Mouse (Mus musculus) CH12.LX (cell line): ENCODE results near the gene Siah2. TPM values are rescaled to one million over a fixed set of nuclear protein-coding genes. Genes with fewer than 3 reads are reported as not detected.
A peak's percentile ranks its signal among the peaks of the same experiment; 100 is the strongest.

ENCODE experiments used
- DNase-seq: peaks from one replicate; pipeline ENCODE4 v3.0.0-alpha.2; 2013; ENCODE audit errors: extremely low read depth
- H3K27ac ChIP-seq: 2 replicates; pipeline ENCODE4 v1.5.1; 2012; ENCODE audit warnings: low read depth, mild to moderate bottlenecking, control low read depth, moderate library complexity; ENCODE audit not compliant: insufficient read depth
- H3K27me3 ChIP-seq: replicated peaks from 2 replicates; pipeline ENCODE3; 2012; ENCODE audit warnings: inconsistent platforms
- H3K36me3 ChIP-seq, 2 experiments: replicated peaks in 1 of 2; 2 replicates each; pipeline versions ENCODE3 to v1.6.1; 2012; ENCODE audit warnings: inconsistent platforms in 1 of 2, low read length in 1 of 2, mild to moderate bottlenecking in 1 of 2, mixed read lengths in 1 of 2, moderate library complexity in 1 of 2; ENCODE audit not compliant: control insufficient read depth in 1 of 2, insufficient read depth in 1 of 2
- H3K4me1 ChIP-seq, 2 experiments: 2 replicates each; pipeline ENCODE4 v1.6.1; 2012; ENCODE audit warnings: inconsistent platforms in 1 of 2, moderate library complexity in 1 of 2; ENCODE audit not compliant: insufficient read depth in 2 of 2, control insufficient read depth in 1 of 2
- H3K4me2 ChIP-seq: 2 replicates; pipeline ENCODE4 v1.6.1; 2012; ENCODE audit warnings: low read depth, mild to moderate bottlenecking, control low read depth; ENCODE audit not compliant: poor library complexity, insufficient read depth, severe bottlenecking
- H3K4me3 ChIP-seq, 3 experiments: fragments of 150-350 bp in 1 of 3; sonication (generic) in 1 of 3; replicated peaks in 1 of 3; 2 replicates each; pipeline versions ENCODE3 to v1.5.1; 2011 to 2012; ENCODE audit warnings: low read depth in 2 of 3, low read length in 2 of 3, mild to moderate bottlenecking in 2 of 3, moderate library complexity in 2 of 3, control low read depth in 1 of 3, improper control_type of control experiment in 1 of 3, inconsistent platforms in 1 of 3, mixed read lengths in 1 of 3; ENCODE audit not compliant: poor library complexity in 1 of 3
- H3K79me2 ChIP-seq: replicated peaks from 2 replicates; pipeline ENCODE4 v1.6.1; 2012; ENCODE audit warnings: mild to moderate bottlenecking, moderate library complexity; ENCODE audit not compliant: control insufficient read depth, poor library complexity, insufficient read depth, severe bottlenecking; ENCODE audit errors: extremely low read depth
- H3K9ac ChIP-seq: 2 replicates; pipeline ENCODE4 v1.6.1; 2012; ENCODE audit warnings: low read depth, mild to moderate bottlenecking, control low read depth, moderate library complexity; ENCODE audit not compliant: insufficient read depth
- H3K9me3 ChIP-seq: replicated peaks from 2 replicates; pipeline ENCODE3; 2012; ENCODE audit warnings: low read length, inconsistent platforms, mixed read lengths
- BHLHE40 ChIP-seq: IDR thresholded peaks from 2 replicates; pipeline ENCODE4 v1.6.1; 2011; ENCODE audit warnings: mild to moderate bottlenecking, low read depth, low read length, improper control_type of control experiment
- CHD1 ChIP-seq: IDR thresholded peaks from 2 replicates; pipeline ENCODE4 v1.6.1; 2012; ENCODE audit warnings: low read depth, low read length, improper control_type of control experiment, inconsistent platforms
- CHD2 ChIP-seq: IDR thresholded peaks from 2 replicates; pipeline ENCODE4 v1.6.1; 2011; ENCODE audit warnings: low read length, improper control_type of control experiment
- CTCF ChIP-seq, 2 experiments: IDR thresholded peaks in 1 of 2; conservative IDR thresholded peaks in 1 of 2; 2 replicates each; pipeline ENCODE4 v1.5.1; 2011 to 2012; ENCODE audit warnings: low read depth in 2 of 2, low read length in 2 of 2, improper control_type of control experiment in 1 of 2, inconsistent platforms in 1 of 2, mild to moderate bottlenecking in 1 of 2, moderate library complexity in 1 of 2
- E2F4 ChIP-seq: IDR thresholded peaks from 2 replicates; pipeline ENCODE4 v1.6.1; 2011; ENCODE audit warnings: low read depth, low read length, improper control_type of control experiment; ENCODE audit not compliant: insufficient replicate concordance
- ELF1 ChIP-seq: IDR thresholded peaks from 2 replicates; pipeline ENCODE4 v1.6.1; 2014; ENCODE audit warnings: low read depth, mild to moderate bottlenecking, inconsistent platforms, low read length, improper control_type of control experiment
- EP300 ChIP-seq: IDR thresholded peaks from 2 replicates; pipeline ENCODE4 v1.6.1; 2011; ENCODE audit warnings: low read length, improper control_type of control experiment
- ETS1 ChIP-seq: conservative IDR thresholded peaks from 2 replicates; pipeline ENCODE4 v1.6.1; 2012; ENCODE audit warnings: low read depth, mild to moderate bottlenecking, inconsistent platforms, low read length, improper control_type of control experiment, moderate library complexity
- GABPA ChIP-seq: IDR thresholded peaks from 2 replicates; pipeline ENCODE4 v1.6.1; 2012; ENCODE audit warnings: low read depth, low read length, improper control_type of control experiment, inconsistent platforms; ENCODE audit not compliant: insufficient replicate concordance
- HCFC1 ChIP-seq: IDR thresholded peaks from 2 replicates; pipeline ENCODE4 v1.6.1; 2012; ENCODE audit warnings: low read depth, mild to moderate bottlenecking, inconsistent platforms, low read length, improper control_type of control experiment
- IRF4 ChIP-seq: IDR thresholded peaks from 2 replicates; pipeline ENCODE4 v1.6.1; 2014; ENCODE audit warnings: low read depth, mild to moderate bottlenecking, inconsistent platforms, low read length, improper control_type of control experiment
- JUN ChIP-seq: IDR thresholded peaks from 2 replicates; pipeline ENCODE4 v1.6.1; 2011; ENCODE audit warnings: low read depth, mild to moderate bottlenecking, low read length, improper control_type of control experiment, moderate library complexity; ENCODE audit not compliant: insufficient read depth
- JUND ChIP-seq: conservative IDR thresholded peaks from 2 replicates; pipeline ENCODE4 v1.6.1; 2011; ENCODE audit warnings: low read depth, low read length, improper control_type of control experiment
- KAT2A ChIP-seq: IDR thresholded peaks from 2 replicates; pipeline ENCODE4 v1.6.1; 2012; ENCODE audit warnings: low read length, improper control_type of control experiment, inconsistent platforms; ENCODE audit not compliant: insufficient replicate concordance
- MAFK ChIP-seq: IDR thresholded peaks from 2 replicates; pipeline ENCODE4 v1.6.1; 2011; ENCODE audit warnings: low read length, improper control_type of control experiment; ENCODE audit not compliant: insufficient replicate concordance
- MAZ ChIP-seq: IDR thresholded peaks from 2 replicates; pipeline ENCODE4 v1.6.1; 2012; ENCODE audit warnings: low read depth, mild to moderate bottlenecking, inconsistent platforms, low read length, improper control_type of control experiment, moderate library complexity
- MEF2A ChIP-seq: IDR thresholded peaks from 2 replicates; pipeline ENCODE4 v1.6.1; 2014; ENCODE audit warnings: low read depth, mild to moderate bottlenecking, inconsistent platforms, low read length, improper control_type of control experiment, borderline replicate concordance
- MXI1 ChIP-seq: IDR thresholded peaks from 2 replicates; pipeline ENCODE4 v1.6.1; 2011; ENCODE audit warnings: mild to moderate bottlenecking, low read depth, low read length, improper control_type of control experiment
- MYC ChIP-seq: IDR thresholded peaks from 2 replicates; pipeline ENCODE4 v1.6.1; 2011; ENCODE audit warnings: low read depth, mild to moderate bottlenecking, improper control_type of control experiment, low read length
- NELFE ChIP-seq: IDR thresholded peaks from 2 replicates; pipeline ENCODE4 v1.6.1; 2011; ENCODE audit warnings: low read depth, low read length, improper control_type of control experiment
- NRF1 ChIP-seq: IDR thresholded peaks from 2 replicates; pipeline ENCODE4 v1.6.1; 2014; ENCODE audit warnings: low read depth, mild to moderate bottlenecking, inconsistent platforms, low read length, improper control_type of control experiment, moderate library complexity
- PAX5 ChIP-seq: IDR thresholded peaks from 2 replicates; pipeline ENCODE4 v1.6.1; 2012; ENCODE audit warnings: low read length, inconsistent platforms, mixed read lengths
- POLR2A ChIP-seq: IDR thresholded peaks from 2 replicates; pipeline ENCODE4 v1.6.1; 2011; ENCODE audit warnings: low read depth, mild to moderate bottlenecking, improper control_type of control experiment, low read length
- POLR2AphosphoS2 ChIP-seq: IDR thresholded peaks from 2 replicates; pipeline ENCODE4 v1.6.1; 2011; ENCODE audit warnings: low read depth, low read length, improper control_type of control experiment
- RAD21 ChIP-seq: IDR thresholded peaks from 2 replicates; pipeline ENCODE4 v1.6.1; 2011; ENCODE audit warnings: low read depth, mild to moderate bottlenecking, low read length, improper control_type of control experiment, moderate library complexity
- RCOR1 ChIP-seq: conservative IDR thresholded peaks from 2 replicates; pipeline ENCODE4 v1.6.1; 2012; ENCODE audit warnings: low read depth, mild to moderate bottlenecking, inconsistent platforms, low read length, improper control_type of control experiment
- SIN3A ChIP-seq: IDR thresholded peaks from 2 replicates; pipeline ENCODE4 v1.6.1; 2012; ENCODE audit warnings: low read length, improper control_type of control experiment, inconsistent platforms
- SMC3 ChIP-seq: IDR thresholded peaks from 2 replicates; pipeline ENCODE4 v1.6.1; 2011; ENCODE audit warnings: low read depth, low read length, improper control_type of control experiment
- TBP ChIP-seq: conservative IDR thresholded peaks from 2 replicates; pipeline ENCODE4 v1.6.1; 2011; ENCODE audit warnings: low read depth, low read length, improper control_type of control experiment
- TCF12 ChIP-seq: IDR thresholded peaks from 2 replicates; pipeline ENCODE4 v1.6.1; 2014; ENCODE audit warnings: low read depth, mild to moderate bottlenecking, inconsistent platforms, low read length, improper control_type of control experiment
- UBTF ChIP-seq: IDR thresholded peaks from 2 replicates; pipeline ENCODE4 v1.6.1; 2012; ENCODE audit warnings: low read depth, mild to moderate bottlenecking, inconsistent platforms, low read length, improper control_type of control experiment, moderate library complexity
- USF1 ChIP-seq: IDR thresholded peaks from 2 replicates; pipeline ENCODE4 v1.6.1; 2014; ENCODE audit warnings: low read depth, mild to moderate bottlenecking, inconsistent platforms, low read length, improper control_type of control experiment
- USF2 ChIP-seq: conservative IDR thresholded peaks from 2 replicates; pipeline ENCODE4 v1.6.1; 2011; ENCODE audit warnings: low read depth, low read length, improper control_type of control experiment
- ZC3H11A ChIP-seq: IDR thresholded peaks from 2 replicates; pipeline ENCODE4 v1.6.1; 2012; ENCODE audit warnings: low read depth, mild to moderate bottlenecking, inconsistent platforms, low read length, improper control_type of control experiment
- ZKSCAN1 ChIP-seq: IDR thresholded peaks from 2 replicates; pipeline ENCODE4 v1.6.1; 2012; ENCODE audit warnings: low read depth, inconsistent platforms, low read length, improper control_type of control experiment, borderline replicate concordance
- ZNF384 ChIP-seq: IDR thresholded peaks from 2 replicates; pipeline ENCODE4 v1.6.1; 2012; ENCODE audit warnings: low read depth, low read length, improper control_type of control experiment, inconsistent platforms
- dilution Hi-C: fragments of 300-500 bp; cut with MboI; formaldehyde crosslinking; loops from 2 replicates; pipeline ENCODE4 v1.14.3; 2020; ENCODE audit warnings: low sequenced_read_pairs; ENCODE audit not compliant: extremely low pct_unique_long_range_greater_than_20kb, extremely low pct_ligation_motif_present
- in situ Hi-C: fragments of 300-500 bp; cut with MboI; formaldehyde crosslinking; loops from 3 replicates; pipeline ENCODE4 v1.14.3; 2019; ENCODE audit warnings: low sequenced_read_pairs, low pct_ligation_motif_present, low pct_unique_long_range_greater_than_20kb, mixed read lengths
- polyA plus RNA-seq: library from polyadenylated mRNA; unstranded; fragments of >175 nt; gene quantifications from 2 replicates; pipeline ENCODE4 v1.2.1, GENCODE M21; 2012; ENCODE audit warnings: low read depth; ENCODE audit not compliant: insufficient read length
- total RNA-seq, 2 experiments: library from RNA; depleted of rRNA; stranded (reverse); fragments of 300-350 nt in 1 of 2; fragments of >200 nt in 1 of 2; gene quantifications; 2 replicates each; pipeline ENCODE4 v1.2.3; 2012 to 2014

Siah2 gene
- total and polyA plus RNA-seq, 3 experiments: 104 to 142 (median 140) TPM

GRCm38 (mm10) chr3:58655362-58656130 lies 36.7 kb downstream of the Siah2 start (continued):
- TF ChIP-seq MAFK (no peak), E2F4 (no peak)

GRCm38 (mm10) chr3:58653907-58654306 lies 38.3 kb downstream of the Siah2 start:
- peaks cover 4% of the 10 kb centered on the region for H3K9me3 ChIP-seq
- no peaks in the 10 kb centered on the region for H3K36me3 ChIP-seq
- peak; percentile 65 for DNase-seq
- no peaks in the 10 kb centered on the region; the same call in 1 of the 2 replicates for H3K79me2 ChIP-seq
- H3K9ac ChIP-seq: no peak overlapping the region
- peaks cover 2 to 13% of the 10 kb centered on the region in 2 experiments; a peak in 2 of 4 replicates for H3K4me1 ChIP-seq
- in situ Hi-C loops: loop anchor here (10.0 to 25.0 kb wide), 2 partner anchors 139 to 492 kb away; no protein-coding TSS in a partner anchor
- H3K27me3 ChIP-seq: no peaks in the 10 kb centered on the region
- no peak overlapping the region for H3K4me2 ChIP-seq
- H3K27ac ChIP-seq: no peak overlapping the region
- H3K4me3 ChIP-seq: no peak overlapping the region
- dilution Hi-C loops: no loop called here
- TF ChIP-seq TCF12: 0 out of 2 replicates have a peak, but pooled peaks have one; percentile 13
- TF ChIP-seq KAT2A: no peak
- no peak for TF ChIP-seq JUN
- TF ChIP-seq SIN3A: 0 out of 2 replicates have a peak, but pooled peaks have one; percentile 37
- no peak for TF ChIP-seq MXI1
- TF ChIP-seq MYC: no peak
- TF ChIP-seq CTCF (conservative IDR thresholded peaks at IDR 0.05 in 1 of 2, IDR thresholded peaks at IDR 0.05 in 1 of 2; ENCODE audit: low read depth in 2 of 2, low read length in 2 of 2): peak in 1 of 2 experiments; percentile 78; a peak in 2 of 4 replicates
- no peak for TF ChIP-seq USF1
- no peak for TF ChIP-seq IRF4
- no peak for TF ChIP-seq UBTF
- no peak for TF ChIP-seq NRF1
- TF ChIP-seq POLR2A: no peak
- no peak for TF ChIP-seq POLR2AphosphoS2
- 0 out of 2 replicates have a peak, but pooled peaks have one; percentile 18 for TF ChIP-seq NELFE
- no peak for TF ChIP-seq CHD1
- no peak for TF ChIP-seq ZNF384
- peak; percentile 72 for TF ChIP-seq ZC3H11A
- no peak for TF ChIP-seq PAX5
- no peak for TF ChIP-seq USF2
- no peak for TF ChIP-seq ETS1
- TF ChIP-seq HCFC1: no peak
- TF ChIP-seq RCOR1: no peak
- TF ChIP-seq CHD2: no peak
- TF ChIP-seq ZKSCAN1: no peak
- no peak for TF ChIP-seq MEF2A
- no peak for TF ChIP-seq TBP
- TF ChIP-seq SMC3: peak; percentile 90
- 0 out of 2 replicates have a peak, but pooled peaks have one; percentile 44 for TF ChIP-seq MAZ
- TF ChIP-seq GABPA: no peak
- TF ChIP-seq BHLHE40: no peak
- no peak for TF ChIP-seq MAFK
- no peak for TF ChIP-seq E2F4
- TF ChIP-seq ELF1: no peak
- TF ChIP-seq RAD21: peak; percentile 66
- no peak for TF ChIP-seq EP300
- TF ChIP-seq JUND: no peak
